Comparison of ENCODE assay signal across 18 mouse cellular contexts in genomic region chr10:4532731-4533130, GRCm38 (mm10). TPM values are rescaled to one million over a fixed set of nuclear protein-coding genes. Genes with fewer than 3 reads are reported as not detected.
"Had no signal": no experiment of that assay in that cellular context is flagged by ENCODE, and none has a peak within 500 bp of the region (broad histone marks: within the 10 kb centered on the region; RNA-seq: fewer than 3 reads in every experiment).

No protein-coding gene starts in this region.

- H3K27me3 ChIP-seq: lung, embryonic 15.5 days; midbrain, embryonic 13.5 days; midbrain, embryonic 15.5 days; neural tube, embryonic 12.5 days; stomach, embryonic 15.5 days had no signal

- H3K4me3 ChIP-seq: lung, embryonic 15.5 days; megakaryocyte, embryonic 14.5 days; midbrain, embryonic 13.5 days; midbrain, embryonic 15.5 days; neural tube, embryonic 12.5 days; stomach, embryonic 15.5 days had no signal

- H3K9ac ChIP-seq: lung, embryonic 15.5 days; midbrain, embryonic 13.5 days; midbrain, embryonic 15.5 days; neural tube, embryonic 12.5 days; stomach, embryonic 15.5 days had no signal

- H3K27ac ChIP-seq: lung, embryonic 15.5 days; macrophage; midbrain, embryonic 13.5 days; midbrain, embryonic 15.5 days; neural tube, embryonic 12.5 days; stomach, embryonic 15.5 days; stomach, postnatal 0 days had no signal

- H3K9me3 ChIP-seq: lung, embryonic 15.5 days; megakaryocyte, embryonic 14.5 days; midbrain, embryonic 13.5 days; midbrain, embryonic 15.5 days; neural tube, embryonic 12.5 days; stomach, embryonic 15.5 days had no signal

- ATAC-seq: lung, postnatal 0 days; midbrain, embryonic 13.5 days; midbrain, embryonic 15.5 days had no signal

- H3K4me2 ChIP-seq: lung, embryonic 15.5 days; midbrain, embryonic 11.5 days; midbrain, embryonic 13.5 days; midbrain, embryonic 15.5 days; neural tube, embryonic 12.5 days; stomach, embryonic 15.5 days had no signal

- H3K36me3 ChIP-seq: lung, embryonic 15.5 days; midbrain, embryonic 13.5 days; midbrain, embryonic 15.5 days; neural tube, embryonic 12.5 days; stomach, embryonic 15.5 days had no signal

- DNase-seq: lung, adult 2 months; lung, postnatal 14 days; lung, postnatal 36 days; right cerebral cortex, postnatal 14 days; thymus, adult 2 months; thymus, postnatal 25 days; thymus, postnatal 4 days had no signal

- H3K4me1 ChIP-seq: lung, embryonic 15.5 days; megakaryocyte, embryonic 14.5 days; midbrain, embryonic 13.5 days; midbrain, embryonic 15.5 days; neural tube, embryonic 12.5 days; stomach, embryonic 15.5 days had no signal

RNA-seq across cellular contexts. Expression of gene Ccdc170, which starts 50.4 kb away (rescaled TPM):
- polyA plus RNA-seq: macrophage; spleen, adult 2 months; stomach, postnatal 0 days had no signal
